Mouse (Mus musculus) colon, adult 2 months (tissue): ENCODE data around the gene Frrs1. TPM values are rescaled to one million over a fixed set of nuclear protein-coding genes. Genes with fewer than 3 reads are reported as not detected.

Experiments
- polyA plus RNA-seq: library from polyadenylated mRNA; depleted of rRNA; stranded (reverse); fragments of >200 nt; gene quantifications from 2 replicates; pipeline ENCODE4 v1.2.3, GENCODE M21; 2012; rRNA removed

Frrs1 gene
- polyA plus RNA-seq: 25.6 and 41.6 TPM in 2 replicates

GRCm38 (mm10) chr3:116858941-116859685, at the start of gene Frrs1:
TSS of gene Frrs1 (plus strand) at chr3:116859464.

Other genes with a start within 250 kb of the Frrs1 start
- 2.9 and 3.1 TPM in 2 replicates for gene Trmt13, start 244.9 kb upstream of the Frrs1 start, polyA plus RNA-seq
- 14.0 and 14.3 TPM in 2 replicates for gene Mfsd14a, start 196.8 kb upstream of the Frrs1 start, polyA plus RNA-seq
- not detected in 2 replicates for gene Gm43191, start 178.2 kb upstream of the Frrs1 start, polyA plus RNA-seq
- 28.7 and 37.7 TPM in 2 replicates for gene Slc35a3, start 146.6 kb upstream of the Frrs1 start, polyA plus RNA-seq
- 5.9 and 6.3 TPM in 2 replicates for gene Agl, start 51.3 kb upstream of the Frrs1 start, polyA plus RNA-seq
- gene 4930455H04Rik, start 108.8 kb downstream of the Frrs1 start, polyA plus RNA-seq: not detected in 2 replicates
- 0.69 and 0.83 TPM in 2 replicates for gene Palmd, start 109.5 kb downstream of the Frrs1 start, polyA plus RNA-seq